Mouse (Mus musculus) thymus, postnatal 14 days (tissue): ENCODE results near the gene Disp1.

ENCODE experiments used
- DNase-seq: peaks from one replicate; pipeline ENCODE4 v3.0.0; 2021

The Disp1 gene

GRCm38 (mm10) chr1:183194763-183195162, 26.6 kb downstream of the Disp1 start:
- no peak for DNase-seq

GRCm38 (mm10) chr1:183194151-183194550, 27.2 kb downstream of the Disp1 start:
- DNase-seq = no peak

- DNase-seq = no peak
Observed at GRCm38 (mm10) chr1:183191398-183191797, 29.9 kb downstream of the Disp1 start.

GRCm38 (mm10) chr1:183190456-183190855, 30.9 kb downstream of the Disp1 start:
- no peak for DNase-seq

GRCm38 (mm10) chr1:183189014-183189662, 32.2 kb downstream of the Disp1 start:
- no peak for DNase-seq

GRCm38 (mm10) chr1:183188115-183189013, 33.0 kb downstream of the Disp1 start:
- no peak for DNase-seq

GRCm38 (mm10) chr1:183185560-183185959, 35.8 kb downstream of the Disp1 start:
- DNase-seq = no peak

GRCm38 (mm10) chr1:183184681-183185080, 36.6 kb downstream of the Disp1 start:
- no peak for DNase-seq

- no peak for DNase-seq
Observed at GRCm38 (mm10) chr1:183183565-183183964, 37.8 kb downstream of the Disp1 start.

- DNase-seq = no peak
Observed at GRCm38 (mm10) chr1:183182641-183183414, 38.5 kb downstream of the Disp1 start.

GRCm38 (mm10) chr1:183181030-183181395, 40.3 kb downstream of the Disp1 start:
- DNase-seq = peak; percentile 66

GRCm38 (mm10) chr1:183180301-183181029, 40.9 kb downstream of the Disp1 start:
- no peak for DNase-seq

- DNase-seq = no peak
Observed at GRCm38 (mm10) chr1:183179316-183179715, 42.0 kb downstream of the Disp1 start.

GRCm38 (mm10) chr1:183175236-183175635, 46.1 kb downstream of the Disp1 start:
- no peak for DNase-seq

- no peak for DNase-seq
Observed at GRCm38 (mm10) chr1:183171095-183171494, 50.2 kb downstream of the Disp1 start.

- no peak for DNase-seq
Observed at GRCm38 (mm10) chr1:183168465-183168864, 52.9 kb downstream of the Disp1 start.

GRCm38 (mm10) chr1:183167776-183168175, 53.5 kb downstream of the Disp1 start:
- peak; percentile 70 for DNase-seq

- DNase-seq = no peak
Observed at GRCm38 (mm10) chr1:183166700-183167099, 54.6 kb downstream of the Disp1 start.

GRCm38 (mm10) chr1:183164648-183165071, 56.7 kb downstream of the Disp1 start:
- DNase-seq = no peak

- no peak for DNase-seq
Observed at GRCm38 (mm10) chr1:183164190-183164580, 57.1 kb downstream of the Disp1 start.

- no peak for DNase-seq
Observed at GRCm38 (mm10) chr1:183163512-183164189, 57.7 kb downstream of the Disp1 start.

- no peak for DNase-seq
Observed at GRCm38 (mm10) chr1:183161057-183161456, 60.3 kb downstream of the Disp1 start.
